18 mouse cellular contexts compared by ENCODE assay signal in the genomic region with DNA sequence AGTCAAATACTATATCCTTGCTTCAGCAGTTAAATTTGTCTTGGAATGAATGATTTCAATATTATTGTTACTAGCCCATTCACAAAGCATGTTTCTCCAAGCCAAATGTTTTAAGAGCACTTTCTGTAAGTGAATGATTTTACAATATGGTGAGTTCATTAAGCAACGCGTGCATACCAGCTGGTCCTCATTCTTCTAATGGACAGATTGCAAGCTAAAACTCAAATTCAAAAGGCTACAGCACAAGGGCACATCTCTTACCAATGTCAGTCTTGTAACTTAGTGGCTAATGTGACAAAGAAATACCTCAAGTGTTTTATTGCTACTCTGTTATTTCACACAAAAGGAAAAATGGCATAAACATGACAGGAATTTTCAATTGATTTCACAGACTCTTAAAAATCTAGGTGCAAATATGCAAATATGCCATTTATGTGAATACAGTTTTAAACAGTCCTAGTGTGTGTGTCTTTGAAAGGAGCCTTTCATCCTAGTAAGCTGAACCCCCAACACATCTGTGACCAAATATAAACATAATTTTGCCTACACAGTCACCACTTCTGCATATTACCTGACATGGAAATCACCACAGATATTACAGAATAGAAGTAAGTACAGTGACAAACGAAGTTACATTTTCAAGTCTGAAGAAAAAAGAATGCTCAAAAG.
A peak's percentile ranks its signal among the peaks of the same experiment; 100 is the strongest.
DNase-seq lines count a peak whose midpoint lies in the region; ATAC-seq and TF ChIP-seq lines count a peak whose summit lies in the region.
"Had no signal": no experiment of that assay in that cellular context is flagged by ENCODE, and none has a peak within 500 bp of the region (broad histone marks: within the 10 kb centered on the region; RNA-seq: fewer than 3 reads in every experiment).

No protein-coding gene starts in this region.

- DNase-seq in retina, embryonic 14.5 days (ENCODE audit: low spot score) = peak; percentile 2
- DNase-seq in retina, postnatal 1 day = no peak
- peak; percentile 8 for DNase-seq in forebrain, postnatal 0 days
- DNase-seq: adrenal gland, postnatal 10 days; cerebellum, adult 11-12 months; cerebellum, adult 9-10 months; cerebellum, postnatal 36 days; gastrocnemius, postnatal 14 days; heart, adult 2 months; heart, postnatal 14 days had no signal

- no peak overlapping the region for H3K4me3 ChIP-seq in forebrain, embryonic 15.5 days
- no peak overlapping the region for H3K4me3 ChIP-seq in forebrain, embryonic 12.5 days (replicated peaks)
- no peak overlapping the region for H3K4me3 ChIP-seq in forebrain, postnatal 0 days (ENCODE audit: low read depth, low read length)
- no peak overlapping the region for H3K4me3 ChIP-seq in hindbrain, embryonic 13.5 days
- H3K4me3 ChIP-seq: embryonic facial prominence, embryonic 13.5 days; heart, adult 2 months; heart, embryonic 15.5 days; intestine, embryonic 15.5 days had no signal

- no peaks in the 10 kb centered on the region for H3K9me3 ChIP-seq in forebrain, embryonic 15.5 days
- no peaks in the 10 kb centered on the region for H3K9me3 ChIP-seq in forebrain, embryonic 12.5 days
- H3K9me3 ChIP-seq in forebrain, postnatal 0 days (ENCODE audit: low read length) = no peaks in the 10 kb centered on the region
- no peaks in the 10 kb centered on the region for H3K9me3 ChIP-seq in hindbrain, embryonic 13.5 days
- H3K9me3 ChIP-seq: embryonic facial prominence, embryonic 13.5 days; heart, embryonic 15.5 days; intestine, embryonic 15.5 days had no signal

- H3K9ac ChIP-seq in forebrain, embryonic 15.5 days (replicated peaks) = no peak overlapping the region
- H3K9ac ChIP-seq in forebrain, embryonic 12.5 days = no peak overlapping the region
- no peak overlapping the region for H3K9ac ChIP-seq in forebrain, postnatal 0 days
- H3K9ac ChIP-seq in hindbrain, embryonic 13.5 days = no peak overlapping the region
- H3K9ac ChIP-seq: embryonic facial prominence, embryonic 13.5 days; heart, embryonic 15.5 days; hindbrain, embryonic 14.5 days; intestine, embryonic 15.5 days had no signal

- no peak overlapping the region for H3K27ac ChIP-seq in forebrain, embryonic 15.5 days (replicated peaks)
- H3K27ac ChIP-seq in forebrain, embryonic 12.5 days = no peak overlapping the region
- H3K27ac ChIP-seq in forebrain, postnatal 0 days (ENCODE audit: low read depth, low read length) = no peak overlapping the region
- H3K27ac ChIP-seq in hindbrain, embryonic 13.5 days = no peak overlapping the region
- H3K27ac ChIP-seq: embryonic facial prominence, embryonic 13.5 days; heart, adult 2 months; heart, embryonic 15.5 days; hindbrain, embryonic 14.5 days; intestine, embryonic 15.5 days had no signal

- peak; percentile 78 for ATAC-seq in forebrain, embryonic 15.5 days (replicated peaks)
- ATAC-seq in forebrain, embryonic 12.5 days (ENCODE audit: low FRiP score) = no peak
- ATAC-seq in forebrain, postnatal 0 days = no peak
- ATAC-seq in hindbrain, embryonic 13.5 days (ENCODE audit: low FRiP score) = no peak
- ATAC-seq: intestine, embryonic 15.5 days had no signal

- no peak overlapping the region for H3K4me2 ChIP-seq in forebrain, embryonic 15.5 days (replicated peaks)
- H3K4me2 ChIP-seq in forebrain, embryonic 12.5 days = no peak overlapping the region
- no peak overlapping the region for H3K4me2 ChIP-seq in forebrain, postnatal 0 days (ENCODE audit: low read depth)
- H3K4me2 ChIP-seq in hindbrain, embryonic 13.5 days = no peak overlapping the region
- H3K4me2 ChIP-seq: embryonic facial prominence, embryonic 13.5 days; heart, embryonic 11.5 days; heart, embryonic 15.5 days; hindbrain, embryonic 14.5 days; intestine, embryonic 15.5 days had no signal

- H3K4me1 ChIP-seq in forebrain, embryonic 15.5 days = no peaks in the 10 kb centered on the region
- H3K4me1 ChIP-seq in forebrain, embryonic 12.5 days = no peaks in the 10 kb centered on the region
- H3K4me1 ChIP-seq in forebrain, postnatal 0 days (ENCODE audit: insufficient read depth) = no peaks in the 10 kb centered on the region
- no peaks in the 10 kb centered on the region for H3K4me1 ChIP-seq in hindbrain, embryonic 13.5 days (replicated peaks)
- H3K4me1 ChIP-seq: embryonic facial prominence, embryonic 13.5 days; heart, embryonic 15.5 days; intestine, embryonic 15.5 days had no signal

- no peaks in the 10 kb centered on the region for H3K36me3 ChIP-seq in forebrain, embryonic 15.5 days
- no peaks in the 10 kb centered on the region for H3K36me3 ChIP-seq in forebrain, embryonic 12.5 days (replicated peaks)
- H3K36me3 ChIP-seq in forebrain, postnatal 0 days (ENCODE audit: insufficient read depth) = no peaks in the 10 kb centered on the region
- no peaks in the 10 kb centered on the region for H3K36me3 ChIP-seq in hindbrain, embryonic 13.5 days
- H3K36me3 ChIP-seq: embryonic facial prominence, embryonic 13.5 days; heart, embryonic 15.5 days; intestine, embryonic 15.5 days had no signal

- no peaks in the 10 kb centered on the region for H3K27me3 ChIP-seq in forebrain, embryonic 15.5 days
- H3K27me3 ChIP-seq in forebrain, embryonic 12.5 days = no peaks in the 10 kb centered on the region
- no peaks in the 10 kb centered on the region for H3K27me3 ChIP-seq in forebrain, postnatal 0 days (ENCODE audit: insufficient read depth, low read length)
- H3K27me3 ChIP-seq in hindbrain, embryonic 13.5 days = no peaks in the 10 kb centered on the region
- H3K27me3 ChIP-seq: embryonic facial prominence, embryonic 13.5 days; heart, embryonic 15.5 days; intestine, embryonic 15.5 days had no signal

- TF ChIP-seq CTCF in forebrain, postnatal 0 days (IDR thresholded peaks at IDR 0.05; ENCODE audit: low read depth) = no peak

- WGBS in forebrain, embryonic 15.5 days = 55% methylated on average over 3 of the region's 3 CpGs
- 70% methylated on average over 3 of the region's 3 CpGs for WGBS in forebrain, embryonic 12.5 days
- WGBS in forebrain, postnatal 0 days = 52% methylated on average over 3 of the region's 3 CpGs
- WGBS in hindbrain, embryonic 13.5 days = 62% methylated on average over 3 of the region's 3 CpGs
